Mouse (Mus musculus): ENCODE measurements around the gene Usp31. TPM values are rescaled to one million over a fixed set of nuclear protein-coding genes. Genes with fewer than 3 reads are reported as not detected.
A peak's percentile ranks its signal among the peaks of the same experiment; 100 is the strongest.

Usp31 gene
- polyA plus RNA-seq, 1 experiment from 2014 or later = 0.72 TPM

DNA sequence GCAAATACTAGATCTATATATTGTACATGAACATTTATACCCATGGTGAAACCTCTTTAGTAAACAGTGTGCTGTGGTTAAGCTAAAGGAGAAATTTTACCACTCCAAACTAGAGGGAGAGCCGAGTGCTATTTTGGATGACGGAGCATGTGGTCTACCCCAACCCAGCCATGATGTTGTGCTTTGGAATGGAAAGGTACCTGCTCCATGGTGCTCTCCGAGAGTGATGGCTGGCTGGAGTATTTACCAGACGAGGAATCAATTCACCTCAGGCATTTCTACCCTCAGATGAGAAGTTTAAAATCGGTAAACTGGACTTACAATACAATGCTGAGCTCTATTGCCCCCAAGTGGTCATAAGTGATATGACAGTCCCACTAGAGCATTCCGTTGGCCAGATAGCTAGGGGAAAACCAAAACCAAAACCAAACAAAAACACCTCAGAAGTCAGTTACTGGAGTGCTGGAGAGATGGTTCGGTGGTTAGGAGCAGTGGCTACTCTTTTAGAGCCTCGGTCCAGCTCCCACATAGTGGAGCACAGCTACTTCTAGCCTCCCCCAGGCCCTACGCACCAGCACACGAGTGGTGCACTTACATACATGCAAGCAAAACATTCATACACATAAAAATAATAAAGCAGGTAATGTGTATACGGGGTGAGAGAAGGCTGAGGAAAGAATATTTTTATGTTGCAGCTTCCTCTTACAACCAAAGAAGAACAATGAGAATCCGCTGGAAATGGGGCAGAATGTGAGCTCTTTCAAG lies 65.9 kb downstream of the Usp31 start:
- peak; percentile 87 for TF ChIP-seq CTCF (IDR thresholded peaks at IDR 0.05; ENCODE audit: low read depth)
- H3K36me3 ChIP-seq (ENCODE audit: control insufficient read depth, insufficient read depth) = peaks cover 7% of the 10 kb centered on the region; the same call in 1 of the 2 replicates
- no peaks in the 10 kb centered on the region for H3K4me1 ChIP-seq (replicated peaks; ENCODE audit: control insufficient read depth, insufficient read depth, low read length)
- WGBS = 56% methylated on average over 12 of the region's 12 CpGs
- H3K9me3 ChIP-seq (ENCODE audit: control insufficient read depth) = no peaks in the 10 kb centered on the region
- H3K4me2 ChIP-seq (replicated peaks; ENCODE audit: low read depth) = 0 out of 2 replicates have a peak overlapping the region, but pooled peaks have one; percentile 24
- no peak overlapping the region for H3K4me3 ChIP-seq (ENCODE audit: low read depth, low read length)
- H3K27me3 ChIP-seq (replicated peaks; ENCODE audit: control insufficient read depth, insufficient read depth, low read length) = no peaks in the 10 kb centered on the region
- no peak overlapping the region for H3K27ac ChIP-seq (ENCODE audit: low read depth, low read length)
- H3K9ac ChIP-seq (ENCODE audit: low read depth, low read length) = no peak overlapping the region
- no peak for ATAC-seq

DNA sequence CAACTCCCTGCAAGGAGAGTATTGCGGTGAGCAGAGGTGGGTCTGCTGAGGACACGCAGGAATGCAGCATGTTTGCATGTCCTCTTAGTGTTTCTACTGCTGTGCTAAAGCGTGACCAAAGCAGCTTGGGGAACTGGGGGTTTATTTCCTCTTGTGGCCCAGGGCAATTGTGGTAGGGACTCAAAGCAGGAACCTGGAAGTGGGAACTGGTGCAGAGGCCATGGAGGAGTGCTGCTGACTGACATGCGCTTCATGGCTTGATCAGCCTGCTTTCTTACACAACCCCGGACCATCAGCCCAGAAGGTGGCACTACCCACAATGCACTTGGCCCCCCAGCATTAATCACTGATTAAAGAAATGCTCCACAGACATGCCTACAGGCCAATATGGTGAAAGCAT lies 70.3 kb downstream of the Usp31 start:
- Histone ChIP-seq H3K4me2 (replicated peaks; ENCODE audit: low read depth) (no peak overlapping the region), H3K9ac (ENCODE audit: low read depth, low read length) (no peak overlapping the region), H3K9me3 (ENCODE audit: control insufficient read depth) (no peaks in the 10 kb centered on the region), H3K27me3 (replicated peaks; ENCODE audit: control insufficient read depth, insufficient read depth, low read length) (no peaks in the 10 kb centered on the region), H3K4me3 (ENCODE audit: low read depth, low read length) (no peak overlapping the region), H3K36me3 (ENCODE audit: control insufficient read depth, insufficient read depth) (no peaks in the 10 kb centered on the region), H3K27ac (ENCODE audit: low read depth, low read length) (no peak overlapping the region), H3K4me1 (replicated peaks; ENCODE audit: control insufficient read depth, insufficient read depth, low read length) (no peaks in the 10 kb centered on the region)
- 83% methylated on average over 5 of the region's 5 CpGs for WGBS
- no peak for TF ChIP-seq CTCF (IDR thresholded peaks at IDR 0.05; ENCODE audit: low read depth)
- ATAC-seq = no peak

DNA sequence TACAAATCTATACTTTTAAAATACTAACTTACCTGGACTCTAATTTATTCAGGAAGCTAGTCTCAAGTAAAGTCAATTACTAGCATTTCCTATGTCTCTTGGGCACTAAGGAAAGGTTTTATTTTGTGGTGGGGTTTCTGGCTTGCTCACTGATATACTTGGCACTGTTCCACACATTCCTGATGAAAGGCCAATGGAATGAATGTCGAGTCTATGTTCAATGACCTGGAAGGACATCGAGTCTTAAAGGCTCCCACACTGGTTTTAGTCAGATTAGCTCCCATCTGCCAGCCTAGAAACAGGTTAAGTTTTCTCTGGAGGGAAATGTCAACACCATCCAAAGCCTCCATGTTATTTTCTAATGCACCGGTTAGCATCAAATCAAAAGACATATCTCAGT lies 72.8 kb downstream of the Usp31 start:
- Histone ChIP-seq H3K4me3 (ENCODE audit: low read depth, low read length) (no peak overlapping the region), H3K27me3 (replicated peaks; ENCODE audit: control insufficient read depth, insufficient read depth, low read length) (no peaks in the 10 kb centered on the region), H3K9me3 (ENCODE audit: control insufficient read depth) (no peaks in the 10 kb centered on the region), H3K27ac (ENCODE audit: low read depth, low read length) (no peak overlapping the region), H3K9ac (ENCODE audit: low read depth, low read length) (no peak overlapping the region), H3K36me3 (ENCODE audit: control insufficient read depth, insufficient read depth) (no peaks in the 10 kb centered on the region), H3K4me2 (replicated peaks; ENCODE audit: low read depth) (no peak overlapping the region), H3K4me1 (replicated peaks; ENCODE audit: control insufficient read depth, insufficient read depth, low read length) (no peaks in the 10 kb centered on the region)
- TF ChIP-seq CTCF (IDR thresholded peaks at IDR 0.05; ENCODE audit: low read depth) = no peak
- WGBS = 81% methylated on average over 3 of the region's 3 CpGs
- ATAC-seq = no peak

DNA sequence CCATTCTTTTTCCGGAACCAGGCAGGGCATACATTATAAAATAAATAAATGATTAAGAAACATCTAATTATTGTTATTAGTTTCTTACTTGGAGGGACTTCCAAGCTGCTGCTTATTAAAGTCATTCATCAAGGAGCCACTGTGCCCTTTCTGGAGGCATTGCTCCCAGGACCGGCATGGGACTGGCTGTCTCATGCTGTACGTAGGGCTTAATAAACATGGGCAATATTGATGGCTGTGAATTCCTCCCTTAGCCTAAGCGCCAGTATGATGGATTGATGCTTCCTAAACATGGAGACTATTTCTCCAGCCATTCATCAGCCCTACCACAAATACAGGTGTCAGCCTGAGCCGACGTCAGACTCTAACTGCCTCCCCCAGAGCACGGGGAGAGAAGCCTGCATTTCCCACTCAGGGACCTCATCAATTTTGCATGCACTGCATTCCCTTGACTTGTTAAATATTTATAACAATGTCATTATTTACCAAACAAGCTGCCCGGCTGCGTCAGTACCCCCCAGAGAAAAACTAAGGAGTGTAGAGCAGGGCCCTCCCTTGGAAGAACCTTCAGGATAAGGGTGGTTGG lies 84.1 kb downstream of the Usp31 start:
- no peak overlapping the region for H3K4me3 ChIP-seq (ENCODE audit: low read depth, low read length)
- TF ChIP-seq CTCF (IDR thresholded peaks at IDR 0.05; ENCODE audit: low read depth) = no peak
- 41% methylated on average over 9 of the region's 9 CpGs for WGBS
- no peak overlapping the region for H3K27ac ChIP-seq (ENCODE audit: low read depth, low read length)
- H3K9me3 ChIP-seq (ENCODE audit: control insufficient read depth) = no peaks in the 10 kb centered on the region
- no peak for ATAC-seq
- H3K9ac ChIP-seq (ENCODE audit: low read depth, low read length) = no peak overlapping the region
- no peaks in the 10 kb centered on the region for H3K27me3 ChIP-seq (replicated peaks; ENCODE audit: control insufficient read depth, insufficient read depth, low read length)
- H3K4me1 ChIP-seq (replicated peaks; ENCODE audit: control insufficient read depth, insufficient read depth, low read length) = no peaks in the 10 kb centered on the region
- H3K4me2 ChIP-seq (replicated peaks; ENCODE audit: low read depth) = no peak overlapping the region
- no peaks in the 10 kb centered on the region for H3K36me3 ChIP-seq (ENCODE audit: control insufficient read depth, insufficient read depth)

DNA sequence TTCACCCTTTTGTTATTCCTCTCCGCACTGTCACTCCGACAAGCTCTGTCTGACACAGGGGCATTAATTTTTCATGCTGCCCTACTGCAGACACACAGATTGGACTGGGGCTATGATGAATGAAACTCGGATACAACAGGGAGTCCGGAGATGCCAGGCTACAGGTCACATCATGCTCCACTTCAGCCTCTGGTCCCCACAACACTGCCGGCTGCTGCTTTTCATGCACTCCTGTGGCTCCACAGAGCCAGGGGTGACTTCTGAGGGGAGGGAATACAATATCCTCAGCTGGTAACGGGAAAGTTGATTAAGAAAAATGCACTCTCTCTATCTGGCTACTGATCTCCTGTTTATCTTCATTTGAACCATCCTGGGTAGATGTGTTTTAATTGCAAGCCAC lies 84.6 kb downstream of the Usp31 start:
- ATAC-seq = no peak
- WGBS = 67% methylated on average over 6 of the region's 6 CpGs
- H3K9me3 ChIP-seq (ENCODE audit: control insufficient read depth) = no peaks in the 10 kb centered on the region
- no peak overlapping the region for H3K9ac ChIP-seq (ENCODE audit: low read depth, low read length)
- H3K36me3 ChIP-seq (ENCODE audit: control insufficient read depth, insufficient read depth) = no peaks in the 10 kb centered on the region
- H3K4me1 ChIP-seq (replicated peaks; ENCODE audit: control insufficient read depth, insufficient read depth, low read length) = no peaks in the 10 kb centered on the region
- no peak overlapping the region for H3K27ac ChIP-seq (ENCODE audit: low read depth, low read length)
- H3K27me3 ChIP-seq (replicated peaks; ENCODE audit: control insufficient read depth, insufficient read depth, low read length) = no peaks in the 10 kb centered on the region
- no peak overlapping the region for H3K4me2 ChIP-seq (replicated peaks; ENCODE audit: low read depth)
- no peak for TF ChIP-seq CTCF (IDR thresholded peaks at IDR 0.05; ENCODE audit: low read depth)
- no peak overlapping the region for H3K4me3 ChIP-seq (ENCODE audit: low read depth, low read length)

DNA sequence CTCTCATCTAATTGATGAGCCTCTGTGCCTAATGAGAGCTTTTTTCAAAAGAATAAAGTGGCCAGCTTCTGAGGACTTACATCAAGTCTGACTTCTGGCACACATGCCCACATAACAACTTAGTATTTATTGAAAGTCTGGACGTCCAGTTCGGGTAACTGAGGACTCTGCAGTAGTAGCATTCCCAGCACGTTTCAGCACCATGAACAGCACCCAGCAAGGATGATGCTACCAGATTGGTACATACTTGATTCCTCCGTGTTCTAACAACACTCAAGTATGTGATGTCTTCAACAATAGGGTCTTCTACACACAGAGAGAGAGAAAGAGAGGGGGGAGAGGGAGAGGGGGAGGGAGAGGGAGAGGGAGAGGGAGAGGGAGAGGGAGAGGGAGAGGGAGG lies 105.4 kb downstream of the Usp31 start:
- Histone ChIP-seq H3K36me3 (ENCODE audit: control insufficient read depth, insufficient read depth) (no peaks in the 10 kb centered on the region), H3K27me3 (replicated peaks; ENCODE audit: control insufficient read depth, insufficient read depth, low read length) (no peaks in the 10 kb centered on the region), H3K9me3 (ENCODE audit: control insufficient read depth) (no peaks in the 10 kb centered on the region), H3K4me1 (replicated peaks; ENCODE audit: control insufficient read depth, insufficient read depth, low read length) (no peaks in the 10 kb centered on the region), H3K4me3 (ENCODE audit: low read depth, low read length) (no peak overlapping the region), H3K4me2 (replicated peaks; ENCODE audit: low read depth) (no peak overlapping the region), H3K9ac (ENCODE audit: low read depth, low read length) (no peak overlapping the region), H3K27ac (ENCODE audit: low read depth, low read length) (no peak overlapping the region)
- TF ChIP-seq CTCF (IDR thresholded peaks at IDR 0.05; ENCODE audit: low read depth) = no peak
- WGBS = 34% methylated on average over 4 of the region's 4 CpGs
- ATAC-seq = no peak
